Mouse (Mus musculus): ENCODE results near the gene Kcnd2. TPM values are rescaled to one million over a fixed set of nuclear protein-coding genes. Genes with fewer than 3 reads are reported as not detected.

Kcnd2 gene
- total and polyA plus RNA-seq, 3 experiments, result not detected

DNA sequence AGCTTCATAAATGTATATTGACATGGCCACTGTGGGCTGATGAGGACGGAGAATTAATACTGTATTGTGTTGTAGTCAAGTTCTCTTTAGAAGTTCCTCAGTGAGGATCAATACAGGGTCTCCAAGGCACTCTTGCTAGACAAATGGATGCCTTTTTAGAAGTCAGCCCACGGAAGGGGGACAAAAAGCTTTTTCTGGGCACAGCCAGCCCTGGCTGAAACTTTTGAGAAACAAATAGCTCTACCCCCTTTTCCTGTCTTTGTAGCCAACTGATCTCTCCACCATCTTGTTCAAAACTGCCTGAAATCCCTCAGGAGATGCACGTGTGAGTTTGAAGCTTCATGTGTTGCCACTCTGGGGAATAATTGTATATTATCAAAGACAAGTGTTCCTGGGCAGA, 482.3 kb downstream of the Kcnd2 start:
- no peak overlapping the region for H3K4me2 ChIP-seq (ENCODE audit: insufficient read depth, low read depth, poor library complexity, severe bottlenecking)
- no peaks in the 10 kb centered on the region for H3K79me2 ChIP-seq (replicated peaks; ENCODE audit: control insufficient read depth, extremely low read depth, insufficient read depth, poor library complexity, severe bottlenecking)
- H3K36me3 ChIP-seq (replicated peaks in 1 of 2; ENCODE audit: control insufficient read depth in 1 of 2, insufficient read depth in 1 of 2, low read length in 1 of 2), result no peaks in the 10 kb centered on the region
- no peak overlapping the region for H3K27ac ChIP-seq (ENCODE audit: insufficient read depth, low read depth)
- H3K9me3 ChIP-seq (replicated peaks; ENCODE audit: low read length), result no peaks in the 10 kb centered on the region
- no peaks in the 10 kb centered on the region for H3K4me1 ChIP-seq (ENCODE audit: control insufficient read depth in 1 of 2, insufficient read depth in 2 of 2)
- H3K9ac ChIP-seq (ENCODE audit: insufficient read depth, low read depth), result no peak overlapping the region
- TF ChIP-seq IRF4 (IDR thresholded peaks at IDR 0.05; ENCODE audit: low read depth, low read length) (no peak), MXI1 (IDR thresholded peaks at IDR 0.05; ENCODE audit: low read depth, low read length) (no peak), CHD2 (IDR thresholded peaks at IDR 0.05; ENCODE audit: low read length) (no peak), GABPA (IDR thresholded peaks at IDR 0.05; ENCODE audit: insufficient replicate concordance, low read depth, low read length) (no peak)
- H3K4me3 ChIP-seq (replicated peaks in 1 of 3; ENCODE audit: low read depth in 2 of 3, low read length in 2 of 3, poor library complexity in 1 of 3), result no peak overlapping the region
- no peaks in the 10 kb centered on the region for H3K27me3 ChIP-seq (replicated peaks)
- in situ Hi-C loops (cut with MboI; ENCODE audit: low pct_ligation_motif_present, low pct_unique_long_range_greater_than_20kb, low sequenced_read_pairs), result no loop called here
- no peak for DNase-seq (ENCODE audit: extremely low read depth)
- dilution Hi-C loops (cut with MboI; ENCODE audit: extremely low pct_ligation_motif_present, extremely low pct_unique_long_range_greater_than_20kb, low sequenced_read_pairs), result no loop called here

DNA sequence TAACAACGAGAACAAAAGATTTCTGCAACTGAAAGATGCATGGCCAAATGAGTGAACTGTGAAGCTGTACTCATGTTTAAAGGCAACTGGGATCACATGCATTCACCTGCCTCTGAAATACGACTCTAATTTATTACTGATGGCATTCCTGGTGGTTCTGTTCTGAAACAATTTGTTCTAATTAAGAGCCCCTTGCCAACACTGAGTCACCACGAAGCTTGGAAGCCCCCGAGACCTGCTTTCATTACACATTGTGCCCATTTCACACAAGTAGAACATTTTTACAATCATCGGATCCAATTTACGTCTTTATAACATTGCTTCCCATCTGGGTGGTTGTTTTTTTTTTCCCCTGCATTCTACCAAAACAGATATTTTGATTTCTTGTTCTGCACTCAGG, 485.8 kb downstream of the Kcnd2 start:
- dilution Hi-C loops (cut with MboI; ENCODE audit: extremely low pct_ligation_motif_present, extremely low pct_unique_long_range_greater_than_20kb, low sequenced_read_pairs) (no loop called here), in situ Hi-C loops (cut with MboI; ENCODE audit: low pct_ligation_motif_present, low pct_unique_long_range_greater_than_20kb, low sequenced_read_pairs) (no loop called here)
- H3K79me2 ChIP-seq (replicated peaks; ENCODE audit: control insufficient read depth, extremely low read depth, insufficient read depth, poor library complexity, severe bottlenecking), result no peaks in the 10 kb centered on the region
- no peaks in the 10 kb centered on the region for H3K9me3 ChIP-seq (replicated peaks; ENCODE audit: low read length)
- no peak overlapping the region for H3K4me3 ChIP-seq (replicated peaks in 1 of 3; ENCODE audit: low read depth in 2 of 3, low read length in 2 of 3, poor library complexity in 1 of 3)
- no peak overlapping the region for H3K4me2 ChIP-seq (ENCODE audit: insufficient read depth, low read depth, poor library complexity, severe bottlenecking)
- no peaks in the 10 kb centered on the region for H3K4me1 ChIP-seq (ENCODE audit: control insufficient read depth in 1 of 2, insufficient read depth in 2 of 2)
- no peaks in the 10 kb centered on the region for H3K36me3 ChIP-seq (replicated peaks in 1 of 2; ENCODE audit: control insufficient read depth in 1 of 2, insufficient read depth in 1 of 2, low read length in 1 of 2)
- no peak for TF ChIP-seq ZKSCAN1 (IDR thresholded peaks at IDR 0.05; ENCODE audit: borderline replicate concordance, low read depth, low read length)
- no peak for TF ChIP-seq CHD1 (IDR thresholded peaks at IDR 0.05; ENCODE audit: low read depth, low read length)
- no peak for TF ChIP-seq E2F4 (IDR thresholded peaks at IDR 0.05; ENCODE audit: insufficient replicate concordance, low read depth, low read length)
- no peak for TF ChIP-seq MAZ (IDR thresholded peaks at IDR 0.05; ENCODE audit: low read depth, low read length)
- TF ChIP-seq MEF2A (IDR thresholded peaks at IDR 0.05; ENCODE audit: borderline replicate concordance, low read depth, low read length), result no peak
- TF ChIP-seq MXI1 (IDR thresholded peaks at IDR 0.05; ENCODE audit: low read depth, low read length), result no peak
- no peak for TF ChIP-seq USF2 (conservative IDR thresholded peaks at IDR 0.05; ENCODE audit: low read depth, low read length)
- TF ChIP-seq USF1 (IDR thresholded peaks at IDR 0.05; ENCODE audit: low read depth, low read length), result no peak
- no peak for TF ChIP-seq RAD21 (IDR thresholded peaks at IDR 0.05; ENCODE audit: low read depth, low read length)
- no peak overlapping the region for H3K9ac ChIP-seq (ENCODE audit: insufficient read depth, low read depth)
- H3K27me3 ChIP-seq (replicated peaks), result no peaks in the 10 kb centered on the region
- no peak for DNase-seq (ENCODE audit: extremely low read depth)
- H3K27ac ChIP-seq (ENCODE audit: insufficient read depth, low read depth), result no peak overlapping the region

GRCm38 (mm10) chr6:21709228-21709627, 493.9 kb downstream of the Kcnd2 start:
- in situ Hi-C loops (cut with MboI; ENCODE audit: low pct_ligation_motif_present, low pct_unique_long_range_greater_than_20kb, low sequenced_read_pairs) (no loop called here), dilution Hi-C loops (cut with MboI; ENCODE audit: extremely low pct_ligation_motif_present, extremely low pct_unique_long_range_greater_than_20kb, low sequenced_read_pairs) (no loop called here)
- Histone ChIP-seq H3K4me1 (ENCODE audit: control insufficient read depth in 1 of 2, insufficient read depth in 2 of 2) (no peaks in the 10 kb centered on the region), H3K4me3 (replicated peaks in 1 of 3; ENCODE audit: low read depth in 2 of 3, low read length in 2 of 3, poor library complexity in 1 of 3) (no peak overlapping the region), H3K27me3 (replicated peaks) (no peaks in the 10 kb centered on the region), H3K27ac (ENCODE audit: insufficient read depth, low read depth) (no peak overlapping the region), H3K9ac (ENCODE audit: insufficient read depth, low read depth) (no peak overlapping the region), H3K9me3 (replicated peaks; ENCODE audit: low read length) (no peaks in the 10 kb centered on the region), H3K4me2 (ENCODE audit: insufficient read depth, low read depth, poor library complexity, severe bottlenecking) (no peak overlapping the region), H3K36me3 (replicated peaks in 1 of 2; ENCODE audit: control insufficient read depth in 1 of 2, insufficient read depth in 1 of 2, low read length in 1 of 2) (no peaks in the 10 kb centered on the region), H3K79me2 (replicated peaks; ENCODE audit: control insufficient read depth, extremely low read depth, insufficient read depth, poor library complexity, severe bottlenecking) (no peaks in the 10 kb centered on the region)
- TF ChIP-seq GABPA (IDR thresholded peaks at IDR 0.05; ENCODE audit: insufficient replicate concordance, low read depth, low read length), result no peak
- TF ChIP-seq JUN (IDR thresholded peaks at IDR 0.05; ENCODE audit: insufficient read depth, low read depth, low read length), result no peak
- TF ChIP-seq SMC3 (IDR thresholded peaks at IDR 0.05; ENCODE audit: low read depth, low read length), result peak; percentile 66
- TF ChIP-seq ZC3H11A (IDR thresholded peaks at IDR 0.05; ENCODE audit: low read depth, low read length), result peak; percentile 22; the same call in 1 of the 2 replicates
- no peak for TF ChIP-seq SIN3A (IDR thresholded peaks at IDR 0.05; ENCODE audit: low read length)
- TF ChIP-seq KAT2A (IDR thresholded peaks at IDR 0.05; ENCODE audit: insufficient replicate concordance, low read length), result no peak
- TF ChIP-seq RAD21 (IDR thresholded peaks at IDR 0.05; ENCODE audit: low read depth, low read length), result peak; percentile 87
- TF ChIP-seq USF2 (conservative IDR thresholded peaks at IDR 0.05; ENCODE audit: low read depth, low read length), result no peak
- peak; percentile 59 to 72 for TF ChIP-seq CTCF (conservative IDR thresholded peaks at IDR 0.05 in 1 of 2, IDR thresholded peaks at IDR 0.05 in 1 of 2; ENCODE audit: low read depth in 2 of 2, low read length in 2 of 2)
- peak; percentile 39 for DNase-seq (ENCODE audit: extremely low read depth)

Measured in CH12.LX (cell line).